Mouse (Mus musculus) embryonic fibroblast, embryonic 13.5 days (primary cell): ENCODE measurements around the gene Smyd3.

Experiments
- CTCF ChIP-seq: IDR thresholded peaks from 2 replicates; pipeline ENCODE4 v1.5.1; 2011; ENCODE audit warnings: mild to moderate bottlenecking, control low read depth, low read length, moderate library complexity, borderline replicate concordance; ENCODE audit not compliant: insufficient read depth
- POLR2A ChIP-seq: IDR thresholded peaks from 2 replicates; pipeline ENCODE4 v1.6.1; 2011; ENCODE audit warnings: low read depth, mild to moderate bottlenecking, control low read depth, low read length, moderate library complexity

- TF ChIP-seq CTCF (no peak), POLR2A (no peak)
These were observed 29.3 kb upstream of the Smyd3 start for GRCm38 (mm10) chr1:179547176-179547575.
